Mouse (Mus musculus): ENCODE results near the gene Grk1. TPM values are rescaled to one million over a fixed set of nuclear protein-coding genes. Genes with fewer than 3 reads are reported as not detected.
A peak's percentile ranks its signal among the peaks of the same experiment; 100 is the strongest.

Gene Grk1
- polyA plus RNA-seq, 1 experiment from 2014 or later: not detected

DNA sequence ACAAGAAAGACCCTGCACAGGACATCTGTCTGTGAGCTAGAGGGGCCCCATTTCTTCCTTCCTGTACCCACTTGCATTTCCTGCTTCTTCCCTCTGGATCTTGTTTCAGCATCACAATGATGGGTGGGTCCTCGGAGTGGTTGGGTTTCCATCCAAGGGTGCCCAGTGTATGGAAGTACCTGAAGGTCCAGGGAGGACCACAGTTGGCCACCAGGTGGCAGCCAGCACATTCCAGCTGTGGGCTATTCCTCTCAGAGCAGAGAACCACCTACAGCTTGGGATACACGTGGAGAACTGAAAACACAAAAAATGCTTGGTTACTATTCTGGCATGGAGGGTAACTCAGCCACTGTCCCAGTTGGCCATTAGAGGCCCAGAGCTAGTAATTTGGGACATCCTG, 50.4 kb downstream of the Grk1 start:
- H3K9ac ChIP-seq: no peak overlapping the region
- 27% methylated on average over 2 of the region's 2 CpGs for WGBS
- ATAC-seq (ENCODE audit: extremely low read depth, insufficient number of reproducible peaks, low FRiP score, low TSS enrichment): no peak
- H3K27me3 ChIP-seq (replicated peaks): peaks cover 3% of the 10 kb centered on the region
- no peaks in the 10 kb centered on the region for H3K4me1 ChIP-seq
- H3K4me2 ChIP-seq: no peak overlapping the region
- no peaks in the 10 kb centered on the region for H3K36me3 ChIP-seq
- H3K9me3 ChIP-seq: no peaks in the 10 kb centered on the region
- H3K4me3 ChIP-seq: no peak overlapping the region
- H3K27ac ChIP-seq (replicated peaks): no peak overlapping the region

DNA sequence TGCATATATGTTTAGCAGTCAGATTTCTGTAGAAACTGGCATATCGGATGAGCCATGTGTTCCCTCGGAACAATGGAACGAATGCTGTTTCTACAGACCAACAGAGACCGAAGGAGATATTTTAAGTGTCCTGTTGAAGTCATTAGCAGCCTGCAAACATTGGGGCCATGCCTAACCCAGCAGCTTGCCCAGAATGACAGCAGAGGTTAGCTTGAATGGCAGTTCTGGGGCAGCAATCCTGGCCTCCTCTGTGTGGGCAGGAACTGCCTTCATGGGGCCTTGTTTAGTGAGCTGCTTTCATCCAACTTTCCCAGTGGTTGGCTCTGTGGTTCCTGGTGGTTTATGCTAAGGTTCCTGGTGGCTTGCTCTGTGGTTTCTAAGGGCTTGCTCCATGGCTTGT, 54.5 kb downstream of the Grk1 start:
- Histone ChIP-seq H3K9me3 (no peaks in the 10 kb centered on the region), H3K36me3 (peaks cover 4% of the 10 kb centered on the region; the same call in 1 of the 2 replicates), H3K4me3 (no peak overlapping the region), H3K4me2 (no peak overlapping the region), H3K9ac (no peak overlapping the region), H3K27me3 (replicated peaks) (0 out of 2 replicates have a peak, but pooled peaks cover 3% of the 10 kb centered on the region), H3K27ac (replicated peaks) (no peak overlapping the region), H3K4me1 (no peaks in the 10 kb centered on the region; the same call in 1 of the 2 replicates)
- WGBS: 80% methylated on average over 4 of the region's 4 CpGs
- no peak for ATAC-seq (ENCODE audit: extremely low read depth, insufficient number of reproducible peaks, low FRiP score, low TSS enrichment)

GRCm38 (mm10) chr8:13461085-13461765, 56.3 kb downstream of the Grk1 start:
- H3K27me3 ChIP-seq (replicated peaks): 0 out of 2 replicates have a peak, but pooled peaks cover 3% of the 10 kb centered on the region
- H3K4me3 ChIP-seq: no peak overlapping the region
- H3K4me2 ChIP-seq: no peak overlapping the region
- H3K27ac ChIP-seq (replicated peaks): no peak overlapping the region
- WGBS: 70% methylated on average over 17 of the region's 17 CpGs
- no peak; the same call in 1 of the 2 replicates for ATAC-seq (ENCODE audit: extremely low read depth, insufficient number of reproducible peaks, low FRiP score, low TSS enrichment)
- peaks cover 19% of the 10 kb centered on the region for H3K36me3 ChIP-seq
- H3K9ac ChIP-seq: no peak overlapping the region
- H3K9me3 ChIP-seq: no peaks in the 10 kb centered on the region
- no peaks in the 10 kb centered on the region; the same call in 1 of the 2 replicates for H3K4me1 ChIP-seq

- H3K4me3 ChIP-seq: no peak overlapping the region
- no peak overlapping the region for H3K4me2 ChIP-seq
- H3K4me1 ChIP-seq: no peaks in the 10 kb centered on the region; the same call in 1 of the 2 replicates
- no peak overlapping the region for H3K27ac ChIP-seq (replicated peaks)
- peaks cover 26% of the 10 kb centered on the region for H3K36me3 ChIP-seq
- ATAC-seq (ENCODE audit: extremely low read depth, insufficient number of reproducible peaks, low FRiP score, low TSS enrichment): no peak
- no peak overlapping the region for H3K9ac ChIP-seq
- 0 out of 2 replicates have a peak, but pooled peaks cover 3% of the 10 kb centered on the region for H3K27me3 ChIP-seq (replicated peaks)
- WGBS: 33% methylated on average over 4 of the region's 4 CpGs
- no peaks in the 10 kb centered on the region for H3K9me3 ChIP-seq
Observed at GRCm38 (mm10) chr8:13461843-13462242, 57.0 kb downstream of the Grk1 start.

- H3K4me2 ChIP-seq: no peak overlapping the region
- no peak overlapping the region for H3K9ac ChIP-seq
- H3K27ac ChIP-seq (replicated peaks): no peak overlapping the region
- no peaks in the 10 kb centered on the region; the same call in 1 of the 2 replicates for H3K4me1 ChIP-seq
- 0 out of 2 replicates have a peak, but pooled peaks cover 3% of the 10 kb centered on the region for H3K27me3 ChIP-seq (replicated peaks)
- 54% methylated on average over 10 of the region's 10 CpGs for WGBS
- peaks cover 31% of the 10 kb centered on the region for H3K36me3 ChIP-seq
- no peak overlapping the region for H3K4me3 ChIP-seq
- no peak for ATAC-seq (ENCODE audit: extremely low read depth, insufficient number of reproducible peaks, low FRiP score, low TSS enrichment)
- no peaks in the 10 kb centered on the region for H3K9me3 ChIP-seq
Observed at GRCm38 (mm10) chr8:13462392-13462791, 57.5 kb downstream of the Grk1 start.

DNA sequence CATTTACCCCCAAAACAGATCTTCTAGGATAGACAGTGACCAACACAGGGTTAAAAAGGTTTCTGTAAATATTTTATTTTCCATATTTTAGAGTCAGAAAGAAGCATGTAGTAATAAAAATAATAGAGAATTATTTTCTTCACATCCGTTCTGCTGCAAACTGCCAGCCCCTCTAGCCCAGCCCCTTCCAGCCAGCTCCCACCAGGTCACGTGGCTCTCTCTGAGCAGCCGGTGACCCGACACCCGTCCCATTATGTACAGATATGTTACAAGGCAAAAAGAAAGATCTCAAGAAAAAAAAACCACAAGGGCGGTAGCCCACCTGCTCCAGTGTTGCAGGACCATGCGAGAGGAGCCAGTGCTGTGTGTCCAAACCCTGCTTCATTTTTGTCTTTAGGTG, 60.4 kb downstream of the Grk1 start:
- Histone ChIP-seq H3K9me3 (no peaks in the 10 kb centered on the region), H3K9ac (no peak overlapping the region), H3K27ac (replicated peaks) (no peak overlapping the region), H3K27me3 (replicated peaks) (no peaks in the 10 kb centered on the region), H3K4me2 (no peak overlapping the region), H3K36me3 (peaks cover 59% of the 10 kb centered on the region), H3K4me1 (no peaks in the 10 kb centered on the region; the same call in 1 of the 2 replicates), H3K4me3 (no peak overlapping the region)
- no peak for ATAC-seq (ENCODE audit: extremely low read depth, insufficient number of reproducible peaks, low FRiP score, low TSS enrichment)
- 61% methylated on average over 7 of the region's 7 CpGs for WGBS

DNA sequence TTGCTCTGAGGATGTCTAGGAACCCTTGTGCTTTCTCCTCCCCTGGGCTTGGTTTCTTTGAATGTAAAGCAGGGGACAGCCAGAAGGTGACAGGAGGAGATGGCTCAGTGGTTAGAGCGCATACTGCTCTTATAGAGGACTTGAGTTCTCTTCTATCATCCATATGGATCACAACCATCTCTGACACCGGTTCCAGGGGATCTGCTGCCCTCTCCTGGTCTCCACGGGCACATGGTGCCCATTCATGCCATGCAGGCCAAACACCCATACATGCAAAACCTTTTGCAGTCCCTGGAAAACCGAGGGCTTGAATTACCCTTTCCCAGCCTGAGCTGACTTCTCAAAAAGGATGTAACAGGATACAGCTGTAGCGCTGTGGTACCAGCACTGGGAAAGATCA, 62.1 kb downstream of the Grk1 start:
- H3K4me2 ChIP-seq: no peak overlapping the region
- H3K9me3 ChIP-seq: no peaks in the 10 kb centered on the region
- H3K27me3 ChIP-seq (replicated peaks): no peaks in the 10 kb centered on the region
- H3K4me1 ChIP-seq: peaks cover 8% of the 10 kb centered on the region
- ATAC-seq (ENCODE audit: extremely low read depth, insufficient number of reproducible peaks, low FRiP score, low TSS enrichment): no peak
- no peak overlapping the region for H3K4me3 ChIP-seq
- no peak overlapping the region for H3K27ac ChIP-seq (replicated peaks)
- peaks cover 71% of the 10 kb centered on the region for H3K36me3 ChIP-seq
- 55% methylated on average over 5 of the region's 5 CpGs for WGBS
- no peak overlapping the region for H3K9ac ChIP-seq

GRCm38 (mm10) chr8:13468737-13469136, 63.9 kb downstream of the Grk1 start:
- Histone ChIP-seq H3K4me2 (no peak overlapping the region), H3K36me3 (peaks cover 74% of the 10 kb centered on the region), H3K9ac (no peak overlapping the region), H3K4me3 (no peak overlapping the region), H3K4me1 (peaks cover 22% of the 10 kb centered on the region), H3K27me3 (replicated peaks) (no peaks in the 10 kb centered on the region), H3K9me3 (no peaks in the 10 kb centered on the region), H3K27ac (replicated peaks) (no peak overlapping the region)
- no peak for ATAC-seq (ENCODE audit: extremely low read depth, insufficient number of reproducible peaks, low FRiP score, low TSS enrichment)
- WGBS: 80% methylated on average over 9 of the region's 9 CpGs

DNA sequence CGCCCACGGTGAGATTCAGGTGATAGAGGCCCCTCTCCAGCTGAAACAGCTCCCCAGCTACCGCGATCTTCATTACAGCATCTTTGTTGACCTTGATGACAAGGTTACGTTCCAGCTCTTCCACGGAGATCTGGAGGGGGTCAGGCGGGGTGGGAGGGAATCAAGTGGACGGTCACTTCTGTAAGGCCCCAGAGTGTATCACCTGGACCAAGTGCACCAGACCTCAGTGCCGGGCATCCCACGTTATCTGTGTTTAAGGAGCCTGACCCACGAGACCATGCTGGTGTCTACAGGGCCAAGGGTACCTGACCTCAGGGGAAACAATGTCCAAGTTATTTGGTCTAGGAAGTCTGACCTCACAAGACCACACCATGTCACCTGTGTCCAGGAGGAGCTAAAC, 66.6 kb downstream of the Grk1 start:
- Histone ChIP-seq H3K4me3 (no peak overlapping the region), H3K4me1 (peaks cover 22% of the 10 kb centered on the region), H3K27me3 (replicated peaks) (no peaks in the 10 kb centered on the region), H3K9ac (no peak overlapping the region), H3K27ac (replicated peaks) (peak overlapping the region; percentile 74), H3K9me3 (no peaks in the 10 kb centered on the region), H3K4me2 (no peak overlapping the region), H3K36me3 (peaks cover 82% of the 10 kb centered on the region)
- 69% methylated on average over 11 of the region's 11 CpGs for WGBS
- ATAC-seq (ENCODE audit: extremely low read depth, insufficient number of reproducible peaks, low FRiP score, low TSS enrichment): no peak

Other genes starting within 250 kb of the Grk1 start
- gene Lamp1, start 245.9 kb upstream of the Grk1 start, polyA plus RNA-seq (2015; fragmentation: Nextera tagmentation; extraction: Ambion mirVana): 305 and 332 TPM in 2 replicates
- 17.1 and 19.9 TPM in 2 replicates for gene Grtp1, start 204.5 kb upstream of the Grk1 start, polyA plus RNA-seq (2015; fragmentation: Nextera tagmentation; extraction: Ambion mirVana)
- gene Adprhl1, start 150.9 kb upstream of the Grk1 start, polyA plus RNA-seq (2015; fragmentation: Nextera tagmentation; extraction: Ambion mirVana): 170 and 207 TPM in 2 replicates
- 24.6 and 26.7 TPM in 2 replicates for gene Dcun1d2, start 117.0 kb upstream of the Grk1 start, polyA plus RNA-seq (2015; fragmentation: Nextera tagmentation; extraction: Ambion mirVana)
- 32.2 and 36.0 TPM in 2 replicates for gene Tmco3, start 116.9 kb upstream of the Grk1 start, polyA plus RNA-seq (2015; fragmentation: Nextera tagmentation; extraction: Ambion mirVana)
- 81.5 and 87.5 TPM in 2 replicates for gene Tfdp1, start 66.3 kb upstream of the Grk1 start, polyA plus RNA-seq (2015; fragmentation: Nextera tagmentation; extraction: Ambion mirVana)
- gene Atp4b, start 8.3 kb upstream of the Grk1 start, polyA plus RNA-seq (2015; fragmentation: Nextera tagmentation; extraction: Ambion mirVana): 0.13 TPM in 1 of 2 replicates, not detected in the other
- 0.62 and 0.71 TPM in 2 replicates for gene Tmem255b, start 30.1 kb downstream of the Grk1 start, polyA plus RNA-seq (2015; fragmentation: Nextera tagmentation; extraction: Ambion mirVana)
- 101 and 110 TPM in 2 replicates for gene Gas6, start 89.4 kb downstream of the Grk1 start, polyA plus RNA-seq (2015; fragmentation: Nextera tagmentation; extraction: Ambion mirVana)
- gene 1700029H14Rik, start 157.4 kb downstream of the Grk1 start, polyA plus RNA-seq (2015; fragmentation: Nextera tagmentation; extraction: Ambion mirVana): not detected in 2 replicates